Mouse (Mus musculus): ENCODE measurements around the gene Phkg1. TPM values are rescaled to one million over a fixed set of nuclear protein-coding genes. Genes with fewer than 3 reads are reported as not detected.
"Not testable (repeated sequence)": the region's sequence is repeated elsewhere in the genome, so short reads cannot be mapped to it uniquely, and the experiment has no call there.

The Phkg1 gene
- 2.4 and 6.9 TPM in 2 replicates for polyA plus RNA-seq (2012; rRNA removed)

GRCm38 (mm10) chr5:129898449-129898848 lies at the start of gene Phkg1:
Gene Phkg1 (minus strand): TSS chr5:129898549.
- no peak within 1 kb of the TSS for H3K4me3 ChIP-seq (replicated peaks; ENCODE audit: extremely low read depth, low read depth, low read length)
- DNase-seq = no peak
- no peaks in the 10 kb centered on the region for H3K4me1 ChIP-seq (ENCODE audit: control insufficient read depth, insufficient read depth, low read length)
- no peak for TF ChIP-seq POLR2A (IDR thresholded peaks at IDR 0.05; ENCODE audit: borderline replicate concordance, extremely low read depth, low read depth, low read length)
- TF ChIP-seq CTCF (IDR thresholded peaks at IDR 0.05; ENCODE audit: insufficient read depth, low read length) = no peak
- 100% methylated on average over 1 of the region's 1 CpGs for WGBS

DNA sequence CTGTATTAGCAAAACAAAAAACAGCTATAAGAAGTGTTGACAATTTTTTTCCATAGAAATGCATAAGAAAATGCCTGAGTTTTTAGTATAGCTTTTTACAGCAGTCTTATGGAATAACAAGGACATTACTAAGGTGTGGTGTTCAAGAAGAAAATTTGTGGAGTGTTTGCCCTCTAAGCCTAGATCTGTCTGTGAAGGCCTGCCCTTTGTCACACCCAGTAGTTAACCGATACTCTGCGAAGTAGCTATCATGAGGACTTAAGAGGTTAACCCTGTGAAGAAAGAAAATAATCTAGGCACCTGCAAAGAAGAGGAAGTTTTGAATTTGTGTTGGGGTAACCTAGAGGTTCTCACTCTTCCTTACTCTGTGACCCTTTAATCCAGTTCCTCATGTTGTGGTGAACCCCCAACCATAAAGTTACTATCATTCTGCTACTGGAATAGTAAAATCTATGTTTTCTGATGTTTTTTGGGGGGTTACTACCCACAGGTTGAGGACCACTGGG lies 49.2 kb upstream of the Phkg1 start:
- 70% methylated on average over 2 of the region's 2 CpGs for WGBS
- peaks cover 6% of the 10 kb centered on the region for H3K4me1 ChIP-seq (ENCODE audit: control insufficient read depth, insufficient read depth, low read length)
- no peak for DNase-seq
- TF ChIP-seq CTCF (IDR thresholded peaks at IDR 0.05; ENCODE audit: insufficient read depth, low read length) (no peak), POLR2A (IDR thresholded peaks at IDR 0.05; ENCODE audit: borderline replicate concordance, extremely low read depth, low read depth, low read length) (no peak)
- H3K4me3 ChIP-seq (replicated peaks; ENCODE audit: extremely low read depth, low read depth, low read length) = no peak overlapping the region

GRCm38 (mm10) chr5:129943402-129943801 lies 45.1 kb upstream of the Phkg1 start:
- H3K4me3 ChIP-seq (replicated peaks; ENCODE audit: extremely low read depth, low read depth, low read length) = no peak overlapping the region

DNA sequence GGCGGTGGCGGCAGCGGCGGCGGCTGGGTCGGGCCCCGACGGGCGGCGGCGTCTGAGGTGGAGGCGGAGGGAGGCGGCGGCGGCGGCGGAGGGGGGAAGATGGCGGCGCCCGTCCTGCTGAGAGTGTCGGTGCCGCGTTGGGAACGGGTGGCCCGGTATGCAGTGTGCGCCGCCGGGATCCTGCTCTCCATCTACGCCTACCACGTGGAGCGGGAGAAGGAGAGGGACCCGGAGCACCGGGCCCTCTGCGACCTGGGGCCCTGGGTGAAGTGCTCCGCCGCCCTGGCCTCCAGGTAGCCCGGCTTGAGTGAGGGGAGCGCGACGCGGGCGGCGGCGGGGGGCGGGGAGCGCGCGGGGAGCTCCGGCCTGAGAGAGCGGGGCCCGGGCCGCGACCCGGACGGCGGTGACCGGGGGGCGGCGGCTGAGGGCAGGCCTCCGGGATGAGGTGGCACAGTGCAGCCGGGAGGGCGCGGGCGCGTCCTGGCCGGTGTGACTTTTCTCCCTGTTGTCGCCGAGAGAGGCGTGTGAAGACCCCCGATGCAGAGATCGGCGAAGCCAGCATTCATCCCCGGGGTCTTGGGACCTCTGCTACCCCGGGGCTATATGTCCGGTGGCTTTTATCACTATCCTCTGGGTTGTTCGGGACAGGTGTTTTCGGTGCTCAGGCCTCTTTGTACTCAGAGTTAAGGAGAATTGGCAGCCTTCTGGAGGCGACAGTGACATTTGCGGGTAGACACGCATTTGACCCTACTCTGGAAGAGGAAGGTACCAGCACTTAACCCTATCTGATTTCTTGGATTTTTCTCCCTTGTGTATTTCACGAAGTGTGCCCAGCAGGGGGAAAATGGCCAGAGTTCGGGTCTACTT lies 44.0 kb upstream of the Phkg1 start:
- 2% methylated on average over 46 of the region's 82 CpGs for WGBS
- not testable (repeated sequence) for H3K4me1 ChIP-seq (ENCODE audit: control insufficient read depth, insufficient read depth, low read length)
- peak; percentile 51 for DNase-seq
- H3K4me3 ChIP-seq (replicated peaks; ENCODE audit: extremely low read depth, low read depth, low read length) = peak overlapping the region; percentile 77

More at GRCm38 (mm10) chr5:129943402-129943801, 45.1 kb upstream of the Phkg1 start:
- TF ChIP-seq POLR2A (IDR thresholded peaks at IDR 0.05; ENCODE audit: borderline replicate concordance, extremely low read depth, low read depth, low read length) = no peak
- no peak for TF ChIP-seq CTCF (IDR thresholded peaks at IDR 0.05; ENCODE audit: insufficient read depth, low read length)
- no peak for DNase-seq
- 72% methylated on average over 1 of the region's 1 CpGs for WGBS
- peaks cover 7% of the 10 kb centered on the region for H3K4me1 ChIP-seq (ENCODE audit: control insufficient read depth, insufficient read depth, low read length)

DNA sequence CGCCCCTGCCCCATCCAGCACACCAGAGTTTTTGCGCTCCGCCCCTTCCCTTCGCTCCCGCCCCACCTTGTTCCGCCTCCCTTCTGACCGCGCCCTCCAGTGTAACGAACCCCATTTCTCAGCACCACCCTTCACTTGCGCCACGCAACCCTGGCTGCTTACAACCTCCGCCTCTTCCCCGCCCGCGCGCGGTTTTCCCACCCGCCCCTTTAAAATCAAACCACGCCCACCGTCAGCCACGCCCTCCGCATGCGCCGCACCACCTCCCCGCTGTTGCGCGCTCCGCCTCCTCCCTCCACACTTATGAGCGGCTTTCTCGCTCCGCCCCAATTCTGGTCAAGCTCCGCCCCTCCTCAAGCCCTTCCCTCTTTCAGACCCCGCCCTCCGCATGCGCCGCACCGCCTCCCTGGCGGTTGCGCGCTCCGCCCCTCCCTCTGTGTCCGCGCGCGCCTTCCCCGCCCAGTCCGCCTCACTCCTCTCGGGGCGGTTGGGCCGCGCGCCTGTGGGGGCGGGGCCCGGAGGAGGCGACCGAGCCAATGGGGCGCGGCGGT lies 43.2 kb upstream of the Phkg1 start, which contains the start of gene Vkorc1l1:
TSS of gene Vkorc1l1 (plus strand) at position 476 of the 551 bp plus-strand sequence.
- 2% methylated on average over 59 of the region's 59 CpGs for WGBS
- Histone ChIP-seq H3K4me1 (ENCODE audit: control insufficient read depth, insufficient read depth, low read length) (peaks cover 4% of the 10 kb centered on the region), H3K4me3 (replicated peaks; ENCODE audit: extremely low read depth, low read depth, low read length) (peak within 1 kb of the TSS; percentile 77)
- DNase-seq = peak; percentile 99
- TF ChIP-seq CTCF (IDR thresholded peaks at IDR 0.05; ENCODE audit: insufficient read depth, low read length) (no peak), POLR2A (IDR thresholded peaks at IDR 0.05; ENCODE audit: borderline replicate concordance, extremely low read depth, low read depth, low read length) (no peak)

DNA sequence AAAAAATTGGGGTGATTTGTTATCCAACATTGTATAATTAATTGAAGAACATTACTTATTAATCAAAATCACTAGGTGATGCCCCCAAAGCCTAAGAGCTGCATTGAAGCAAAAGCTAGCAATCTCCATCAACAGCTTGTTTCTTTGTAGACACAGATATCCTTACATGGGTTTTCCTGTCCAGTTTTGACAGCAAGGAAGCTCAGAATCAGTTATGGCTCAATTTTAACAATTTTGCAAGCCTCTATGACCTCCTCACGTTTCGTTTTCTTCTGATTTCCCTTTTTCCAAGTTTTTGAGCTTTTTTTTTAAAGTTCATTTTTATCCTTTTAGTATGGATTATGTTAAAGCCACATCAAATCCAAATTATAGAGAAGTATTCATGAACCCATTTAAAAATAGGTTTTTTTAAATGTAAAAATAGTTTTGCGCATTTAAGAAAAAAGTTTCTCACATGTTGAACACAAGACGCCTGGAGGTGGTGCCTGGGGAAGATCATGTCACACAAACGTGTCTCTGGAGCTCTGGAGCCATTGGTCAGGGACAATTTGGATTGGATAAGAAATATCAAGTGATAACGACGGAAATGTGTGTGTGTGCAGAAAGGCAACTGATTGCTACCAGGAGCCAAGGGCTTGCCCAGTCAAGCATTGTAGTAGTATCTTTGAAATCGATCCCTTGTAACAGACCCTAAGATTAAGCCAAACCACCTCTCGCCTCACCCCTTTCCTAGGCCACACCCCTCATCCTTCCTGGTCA lies 42.6 kb upstream of the Phkg1 start:
- 2% methylated on average over 9 of the region's 9 CpGs for WGBS
- TF ChIP-seq POLR2A (IDR thresholded peaks at IDR 0.05; ENCODE audit: borderline replicate concordance, extremely low read depth, low read depth, low read length) (peak; percentile 42; the same call in 1 of the 2 replicates), CTCF (IDR thresholded peaks at IDR 0.05; ENCODE audit: insufficient read depth, low read length) (no peak)
- Histone ChIP-seq H3K4me1 (ENCODE audit: control insufficient read depth, insufficient read depth, low read length) (peaks cover 4% of the 10 kb centered on the region), H3K4me3 (replicated peaks; ENCODE audit: extremely low read depth, low read depth, low read length) (peak overlapping the region; percentile 71)
- no peak for DNase-seq

- Histone ChIP-seq H3K4me1 (ENCODE audit: control insufficient read depth, insufficient read depth, low read length) (peaks cover 4% of the 10 kb centered on the region), H3K4me3 (replicated peaks; ENCODE audit: extremely low read depth, low read depth, low read length) (no peak overlapping the region)
- DNase-seq = no peak
- 32% methylated on average over 2 of the region's 2 CpGs for WGBS
- TF ChIP-seq CTCF (IDR thresholded peaks at IDR 0.05; ENCODE audit: insufficient read depth, low read length) (no peak), POLR2A (IDR thresholded peaks at IDR 0.05; ENCODE audit: borderline replicate concordance, extremely low read depth, low read depth, low read length) (no peak)
Observed at GRCm38 (mm10) chr5:129940281-129940680, 41.9 kb upstream of the Phkg1 start.

DNA sequence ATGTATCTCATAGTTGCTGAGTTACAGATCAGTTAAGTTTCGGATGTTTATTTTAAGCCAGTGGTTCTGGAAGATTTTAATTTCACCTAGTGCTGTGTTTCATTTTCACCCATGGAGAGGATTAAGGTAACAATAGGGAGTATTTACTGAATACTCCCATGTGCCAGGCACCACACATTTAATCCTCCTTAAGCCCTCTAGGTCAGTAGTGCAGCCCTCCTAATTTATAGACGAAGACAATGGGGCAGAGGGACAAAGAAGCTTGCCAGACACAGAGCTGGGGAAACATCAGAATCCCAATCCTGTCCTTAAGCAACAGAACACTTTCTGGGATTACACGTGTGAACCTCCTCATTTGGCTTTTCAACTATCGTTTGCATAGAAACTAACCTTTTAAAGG lies 38.6 kb upstream of the Phkg1 start:
- no peak for DNase-seq
- Histone ChIP-seq H3K4me1 (ENCODE audit: control insufficient read depth, insufficient read depth, low read length) (no peaks in the 10 kb centered on the region), H3K4me3 (replicated peaks; ENCODE audit: extremely low read depth, low read depth, low read length) (no peak overlapping the region)
- WGBS = 66% methylated on average over 4 of the region's 4 CpGs
- TF ChIP-seq POLR2A (IDR thresholded peaks at IDR 0.05; ENCODE audit: borderline replicate concordance, extremely low read depth, low read depth, low read length) = no peak
- no peak for TF ChIP-seq CTCF (IDR thresholded peaks at IDR 0.05; ENCODE audit: insufficient read depth, low read length)

All from lung, adult 2 months (tissue).